Mouse (Mus musculus): ENCODE data around the gene Aspscr1. TPM values are rescaled to one million over a fixed set of nuclear protein-coding genes. Genes with fewer than 3 reads are reported as not detected.
A peak's percentile ranks its signal among the peaks of the same experiment; 100 is the strongest.

The Aspscr1 gene
- polyA plus RNA-seq, 1 experiment from 2014 or later = 105 TPM

GRCm38 (mm10) chr11:120630401-120630871 lies 42.3 kb upstream of the Aspscr1 start:
- peak overlapping the region; percentile 97 for H3K9ac ChIP-seq
- 39% methylated on average over 5 of the region's 5 CpGs for WGBS
- ATAC-seq (ENCODE audit: extremely low read depth, insufficient number of reproducible peaks, low FRiP score, low TSS enrichment) = no peak
- peak overlapping the region; percentile 93 for H3K4me3 ChIP-seq
- peak overlapping the region; percentile 91 for H3K27ac ChIP-seq (replicated peaks)
- H3K27me3 ChIP-seq (replicated peaks) = no peaks in the 10 kb centered on the region
- H3K36me3 ChIP-seq = peaks cover 30% of the 10 kb centered on the region
- peaks cover 48% of the 10 kb centered on the region for H3K4me1 ChIP-seq
- peak overlapping the region; percentile 76 for H3K4me2 ChIP-seq
- no peaks in the 10 kb centered on the region for H3K9me3 ChIP-seq

- peak overlapping the region; percentile 93 for H3K4me3 ChIP-seq
These were observed 41.7 kb upstream of the Aspscr1 start for GRCm38 (mm10) chr11:120630881-120631725.

GRCm38 (mm10) chr11:120631726-120632448 lies 40.9 kb upstream of the Aspscr1 start:
- peak overlapping the region; percentile 93 for H3K4me3 ChIP-seq
- H3K9me3 ChIP-seq = no peaks in the 10 kb centered on the region
- WGBS = 54% methylated on average over 4 of the region's 4 CpGs
- H3K27me3 ChIP-seq (replicated peaks) = no peaks in the 10 kb centered on the region
- peak overlapping the region; percentile 97 for H3K9ac ChIP-seq
- peak overlapping the region; percentile 76 for H3K4me2 ChIP-seq
- peaks cover 26% of the 10 kb centered on the region for H3K36me3 ChIP-seq
- ATAC-seq (ENCODE audit: extremely low read depth, insufficient number of reproducible peaks, low FRiP score, low TSS enrichment) = no peak
- H3K27ac ChIP-seq (replicated peaks) = peak overlapping the region; percentile 91
- H3K4me1 ChIP-seq = peaks cover 44% of the 10 kb centered on the region

More at GRCm38 (mm10) chr11:120630881-120631725, 41.7 kb upstream of the Aspscr1 start:
- Histone ChIP-seq H3K9me3 (no peaks in the 10 kb centered on the region), H3K9ac (peak overlapping the region; percentile 97), H3K27ac (replicated peaks) (peak overlapping the region; percentile 91), H3K27me3 (replicated peaks) (no peaks in the 10 kb centered on the region), H3K4me2 (peak overlapping the region; percentile 76), H3K36me3 (peaks cover 30% of the 10 kb centered on the region), H3K4me1 (peaks cover 44% of the 10 kb centered on the region)
- WGBS = 30% methylated on average over 7 of the region's 7 CpGs
- no peak for ATAC-seq (ENCODE audit: extremely low read depth, insufficient number of reproducible peaks, low FRiP score, low TSS enrichment)

GRCm38 (mm10) chr11:120632559-120633519 lies 39.9 kb upstream of the Aspscr1 start:
- Histone ChIP-seq H3K4me2 (peak overlapping the region; percentile 76), H3K9me3 (no peaks in the 10 kb centered on the region), H3K36me3 (peaks cover 16% of the 10 kb centered on the region), H3K4me1 (peaks cover 44% of the 10 kb centered on the region), H3K27ac (replicated peaks) (peak overlapping the region; percentile 91), H3K27me3 (replicated peaks) (no peaks in the 10 kb centered on the region), H3K4me3 (peak overlapping the region; percentile 93), H3K9ac (peak overlapping the region; percentile 97)
- WGBS = under 1% methylated on average over 91 of the region's 116 CpGs
- peak; percentile 67 for ATAC-seq (ENCODE audit: extremely low read depth, insufficient number of reproducible peaks, low FRiP score, low TSS enrichment)

- H3K4me3 ChIP-seq = peak within 1 kb of the TSS; percentile 93
- H3K9ac ChIP-seq = peak within 1 kb of the TSS; percentile 97
- H3K27ac ChIP-seq (replicated peaks) = peak within 1 kb of the TSS; percentile 91
- no peaks in the 10 kb centered on the region for H3K27me3 ChIP-seq (replicated peaks)
- H3K4me1 ChIP-seq = peaks cover 44% of the 10 kb centered on the region
- peak; percentile 82 for ATAC-seq (ENCODE audit: extremely low read depth, insufficient number of reproducible peaks, low FRiP score, low TSS enrichment)
- no peaks in the 10 kb centered on the region for H3K9me3 ChIP-seq
- H3K4me2 ChIP-seq = peak within 1 kb of the TSS; percentile 76
- peaks cover 10% of the 10 kb centered on the region for H3K36me3 ChIP-seq
- WGBS = 10% methylated on average over 58 of the region's 58 CpGs
These were observed 39.0 kb upstream of the Aspscr1 start, which contains the start of gene Mafg for GRCm38 (mm10) chr11:120633520-120634343. Gene Mafg (minus strand): TSS chr11:120633600.

- Histone ChIP-seq H3K36me3 (no peaks in the 10 kb centered on the region), H3K4me2 (peak overlapping the region; percentile 76; the same call in 1 of the 2 replicates), H3K9me3 (no peaks in the 10 kb centered on the region), H3K27me3 (replicated peaks) (no peaks in the 10 kb centered on the region), H3K4me1 (peaks cover 33% of the 10 kb centered on the region), H3K9ac (no peak overlapping the region), H3K27ac (replicated peaks) (no peak overlapping the region), H3K4me3 (peak overlapping the region; percentile 93)
- no peak for ATAC-seq (ENCODE audit: extremely low read depth, insufficient number of reproducible peaks, low FRiP score, low TSS enrichment)
- 82% methylated on average over 5 of the region's 5 CpGs for WGBS
These were observed 38.0 kb upstream of the Aspscr1 start for GRCm38 (mm10) chr11:120634810-120635209.

- no peak overlapping the region for H3K9ac ChIP-seq
- 62% methylated on average over 9 of the region's 9 CpGs for WGBS
These were observed 31.5 kb upstream of the Aspscr1 start for GRCm38 (mm10) chr11:120641255-120641654.

GRCm38 (mm10) chr11:120641869-120642268 lies 30.9 kb upstream of the Aspscr1 start:
- ATAC-seq (ENCODE audit: extremely low read depth, insufficient number of reproducible peaks, low FRiP score, low TSS enrichment) = no peak
- Histone ChIP-seq H3K9me3 (no peaks in the 10 kb centered on the region), H3K27me3 (replicated peaks) (peaks cover 21% of the 10 kb centered on the region), H3K4me3 (no peak overlapping the region), H3K4me1 (peaks cover 13% of the 10 kb centered on the region), H3K4me2 (peak overlapping the region; percentile 97), H3K27ac (replicated peaks) (no peak overlapping the region), H3K36me3 (no peaks in the 10 kb centered on the region), H3K9ac (peak overlapping the region; percentile 89)
- WGBS = 83% methylated on average over 8 of the region's 8 CpGs

More at GRCm38 (mm10) chr11:120641255-120641654, 31.5 kb upstream of the Aspscr1 start:
- Histone ChIP-seq H3K4me1 (peaks cover 13% of the 10 kb centered on the region), H3K36me3 (no peaks in the 10 kb centered on the region), H3K9me3 (no peaks in the 10 kb centered on the region), H3K27ac (replicated peaks) (no peak overlapping the region), H3K4me3 (no peak overlapping the region), H3K4me2 (no peak overlapping the region), H3K27me3 (replicated peaks) (peaks cover 18% of the 10 kb centered on the region)
- no peak for ATAC-seq (ENCODE audit: extremely low read depth, insufficient number of reproducible peaks, low FRiP score, low TSS enrichment)

GRCm38 (mm10) chr11:120642939-120643600 lies 29.7 kb upstream of the Aspscr1 start:
- 2% methylated on average over 18 of the region's 18 CpGs for WGBS

More at GRCm38 (mm10) chr11:120642939-120643600, 29.7 kb upstream of the Aspscr1 start:
- H3K27me3 ChIP-seq (replicated peaks) = peaks cover 33% of the 10 kb centered on the region
- peak overlapping the region; percentile 64 for H3K4me3 ChIP-seq
- H3K27ac ChIP-seq (replicated peaks) = 0 out of 2 replicates have a peak overlapping the region, but pooled peaks have one; percentile 39
- ATAC-seq (ENCODE audit: extremely low read depth, insufficient number of reproducible peaks, low FRiP score, low TSS enrichment) = peak; percentile 28; the same call in 1 of the 2 replicates
- peaks cover 25% of the 10 kb centered on the region for H3K4me1 ChIP-seq
- peak overlapping the region; percentile 89 for H3K9ac ChIP-seq
- peak overlapping the region; percentile 97 for H3K4me2 ChIP-seq
- H3K36me3 ChIP-seq = no peaks in the 10 kb centered on the region
- H3K9me3 ChIP-seq = no peaks in the 10 kb centered on the region

Measured in heart, embryonic 13.5 days (tissue).